Mouse (Mus musculus) cerebellum, adult 2 months (tissue): ENCODE measurements at regions not wholly inside any gene's neighbourhood (a gene's known extent, or its start where the extent isn't known, plus 50 kb on each side); places are given as distances from the start of the nearest gene placed in this dataset.
A peak's percentile ranks its signal among the peaks of the same experiment; 100 is the strongest.

ENCODE experiments used
- DNase-seq, 2 experiments: peaks; one replicate each; pipeline ENCODE4 v3.0.0; 2021
- H3K27ac ChIP-seq: fragments of 200-500 bp; 2 replicates; pipeline ENCODE4 v1.5.1; 2012; ENCODE audit warnings: low read length, control low read depth, inconsistent platforms; ENCODE audit not compliant: insufficient read depth
- H3K27me3 ChIP-seq: fragments of 200-500 bp; 2 replicates; pipeline ENCODE4 v1.6.1; 2012; ENCODE audit warnings: inconsistent platforms, mild to moderate bottlenecking, low read length, moderate library complexity; ENCODE audit not compliant: control insufficient read depth, insufficient read depth
- H3K4me1 ChIP-seq: fragments of 200-500 bp; 2 replicates; pipeline ENCODE4 v1.6.1; 2011; ENCODE audit warnings: low read length; ENCODE audit not compliant: control insufficient read depth, insufficient read depth
- H3K4me3 ChIP-seq: fragments of 200-500 bp; replicated peaks from 2 replicates; pipeline ENCODE3; 2011; ENCODE audit warnings: mild to moderate bottlenecking, low read depth, low read length, control low read depth; ENCODE audit not compliant: insufficient read depth
- CTCF ChIP-seq: fragments of 200-500 bp; IDR thresholded peaks from 2 replicates; pipeline ENCODE4 v1.5.1; 2011; ENCODE audit warnings: low read depth, mild to moderate bottlenecking, control low read depth, low read length, moderate library complexity, borderline replicate concordance; ENCODE audit not compliant: insufficient read depth
- POLR2A ChIP-seq: fragments of 200-500 bp; IDR thresholded peaks from 2 replicates; pipeline ENCODE4 v1.6.1; 2011; ENCODE audit warnings: low read length, control low read depth, borderline replicate concordance; ENCODE audit not compliant: insufficient read depth
- WGBS: fragments of 180-500 bp; shearing (Covaris S2); methylation state at CpG from one replicate; pipeline ENCODE4 v1.1.7; 2018; 5-methylcytosine and 5-hydroxymethylcytosine counted together

DNA sequence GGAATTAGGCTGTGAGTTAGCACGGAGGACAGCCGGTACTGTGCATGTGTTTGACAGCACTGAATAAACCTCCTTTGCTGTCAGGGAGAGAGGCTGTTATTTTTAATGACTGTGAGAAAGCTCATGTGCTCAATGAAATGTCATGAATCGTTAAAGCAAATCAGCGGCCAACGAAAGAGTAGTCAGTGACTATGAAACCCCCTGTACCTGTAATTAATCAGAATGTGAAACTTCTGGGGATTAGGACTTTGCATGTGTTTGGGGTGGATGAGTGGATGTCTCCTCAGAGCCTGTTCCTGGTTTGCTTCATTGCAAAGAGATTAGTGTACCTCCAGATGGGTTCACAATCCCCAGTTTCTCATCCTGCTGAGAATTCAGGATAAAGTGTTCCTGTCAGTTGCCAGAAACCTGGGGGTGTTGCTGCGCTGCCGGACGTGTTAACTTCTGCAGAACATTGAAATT, 572.2 kb upstream of the Frg1 start:
- no peaks in the 10 kb centered on the region for H3K27me3 ChIP-seq
- no peak for TF ChIP-seq POLR2A
- TF ChIP-seq CTCF, result no peak
- H3K4me3 ChIP-seq, result no peak overlapping the region
- DNase-seq, result peak; percentile 8 to 25
- whole genome bisulfite sequencing, result 21% methylated on average over 8 of the region's 8 CpGs
- no peaks in the 10 kb centered on the region for H3K4me1 ChIP-seq
- no peak overlapping the region for H3K27ac ChIP-seq

DNA sequence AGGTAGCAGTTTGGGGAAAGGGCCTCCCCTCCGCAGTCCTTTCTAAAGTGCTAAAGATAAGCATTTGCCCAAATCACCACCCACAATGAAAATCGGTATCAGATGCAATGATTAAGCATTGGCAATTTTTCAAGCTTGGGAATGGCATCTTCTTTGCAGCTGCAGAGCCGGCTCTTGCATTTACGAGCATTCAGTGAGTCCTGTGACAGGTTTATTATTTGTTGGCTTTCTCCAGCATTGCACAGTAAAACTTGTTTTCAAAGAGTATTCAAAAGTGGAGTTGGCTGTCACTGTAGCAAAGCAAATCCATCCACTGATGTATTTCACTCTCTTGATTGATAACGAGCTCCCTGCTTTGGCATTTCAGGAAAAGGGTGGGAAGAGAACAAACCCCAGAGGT, 571.3 kb upstream of the Frg1 start:
- no peaks in the 10 kb centered on the region for H3K4me1 ChIP-seq
- H3K27ac ChIP-seq, result no peak overlapping the region
- H3K4me3 ChIP-seq, result no peak overlapping the region
- DNase-seq, result no peak
- no peaks in the 10 kb centered on the region for H3K27me3 ChIP-seq
- TF ChIP-seq POLR2A (no peak), CTCF (no peak)
- 75% methylated on average over 5 of the region's 5 CpGs for WGBS

DNA sequence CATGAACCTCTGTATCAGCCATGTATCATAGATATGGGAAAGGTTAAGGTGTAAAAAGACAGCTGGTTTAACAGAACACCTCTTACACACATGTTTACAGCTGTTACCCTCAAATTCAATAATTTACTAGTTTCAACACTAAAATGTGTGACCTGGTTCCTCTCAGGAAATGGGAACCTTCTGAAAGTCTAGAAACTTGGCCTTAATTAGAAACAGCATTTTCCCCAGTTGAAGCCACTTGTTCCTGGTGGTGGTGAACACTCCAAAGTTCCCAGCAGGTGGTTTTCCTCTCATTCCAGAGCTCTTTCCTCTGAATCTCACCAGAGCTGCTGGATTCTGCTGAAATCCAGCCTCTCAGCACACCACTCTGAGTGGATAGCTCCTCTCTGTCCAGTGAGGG, 570.5 kb upstream of the Frg1 start:
- Histone ChIP-seq H3K4me1 (no peaks in the 10 kb centered on the region), H3K4me3 (no peak overlapping the region), H3K27ac (no peak overlapping the region), H3K27me3 (no peaks in the 10 kb centered on the region)
- DNase-seq, result no peak
- no peak for TF ChIP-seq POLR2A
- no peak for TF ChIP-seq CTCF

DNA sequence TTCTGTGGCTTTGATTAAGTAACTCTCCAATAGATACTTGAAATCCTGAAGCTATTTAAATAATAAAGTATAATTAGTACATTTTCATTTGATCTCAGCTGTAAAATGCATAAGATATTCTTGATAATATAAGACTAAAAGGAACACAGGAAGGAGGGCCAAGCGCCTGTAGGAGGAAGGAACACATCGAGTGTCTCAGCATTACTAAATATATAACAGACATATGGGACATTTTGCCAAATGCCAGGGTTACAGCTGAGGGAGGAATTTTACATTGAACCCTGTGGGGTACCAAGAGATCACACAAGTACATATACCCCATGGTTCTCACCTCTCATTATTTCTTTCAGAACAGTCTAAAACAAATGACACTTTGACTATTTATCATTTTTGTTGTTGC, 555.5 kb upstream of the Frg1 start:
- Histone ChIP-seq H3K4me3 (no peak overlapping the region), H3K27me3 (no peaks in the 10 kb centered on the region), H3K27ac (no peak overlapping the region), H3K4me1 (no peaks in the 10 kb centered on the region)
- TF ChIP-seq CTCF (no peak), POLR2A (no peak)
- DNase-seq, result no peak
- 65% methylated on average over 2 of the region's 2 CpGs for WGBS

DNA sequence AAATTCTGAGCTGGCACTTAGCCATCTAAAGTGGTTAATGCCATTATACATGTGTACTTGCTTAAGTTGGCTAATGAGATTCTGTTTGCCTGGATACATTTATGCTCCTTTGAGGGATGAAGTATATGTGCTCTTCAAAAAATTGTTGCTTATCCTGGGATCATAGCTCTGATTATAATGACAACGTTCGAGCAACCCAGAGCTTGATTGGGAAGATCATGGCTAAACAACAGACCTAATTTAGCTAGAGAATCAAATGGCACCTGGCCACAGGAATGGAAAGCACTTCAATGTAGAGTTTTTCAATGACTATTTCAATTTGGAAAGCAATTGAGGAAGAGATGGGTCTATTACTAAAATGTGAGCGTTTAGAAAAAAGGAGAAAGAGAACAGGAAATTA, 553.7 kb upstream of the Frg1 start:
- 50% methylated on average over 3 of the region's 3 CpGs for WGBS
- H3K4me3 ChIP-seq, result no peak overlapping the region
- no peak for DNase-seq
- no peaks in the 10 kb centered on the region for H3K27me3 ChIP-seq
- no peaks in the 10 kb centered on the region for H3K4me1 ChIP-seq
- no peak overlapping the region for H3K27ac ChIP-seq
- no peak for TF ChIP-seq CTCF
- no peak for TF ChIP-seq POLR2A

DNA sequence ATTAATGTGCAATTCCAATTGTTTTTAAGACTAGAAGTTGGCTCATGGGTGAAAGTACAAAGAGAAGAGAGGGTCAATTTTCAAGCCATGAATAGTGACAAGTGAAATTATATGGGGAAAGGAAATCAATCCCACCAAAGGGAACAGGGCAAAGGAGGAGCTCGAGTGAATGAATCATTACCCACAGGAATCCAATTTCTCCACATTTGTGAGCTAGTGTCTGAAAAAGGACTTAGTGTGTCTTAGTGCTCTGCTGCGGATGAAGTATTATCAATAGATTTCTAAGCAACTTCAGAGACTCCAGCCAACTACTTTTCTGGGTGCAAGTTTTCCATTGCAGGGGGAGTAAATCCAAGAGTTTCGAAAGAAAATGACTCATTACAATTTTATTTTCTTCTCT, 552.5 kb upstream of the Frg1 start:
- Histone ChIP-seq H3K27me3 (no peaks in the 10 kb centered on the region), H3K27ac (no peak overlapping the region), H3K4me1 (no peaks in the 10 kb centered on the region), H3K4me3 (no peak overlapping the region)
- TF ChIP-seq POLR2A, result no peak
- no peak for TF ChIP-seq CTCF
- WGBS, result 91% methylated on average over 3 of the region's 3 CpGs
- DNase-seq, result no peak

DNA sequence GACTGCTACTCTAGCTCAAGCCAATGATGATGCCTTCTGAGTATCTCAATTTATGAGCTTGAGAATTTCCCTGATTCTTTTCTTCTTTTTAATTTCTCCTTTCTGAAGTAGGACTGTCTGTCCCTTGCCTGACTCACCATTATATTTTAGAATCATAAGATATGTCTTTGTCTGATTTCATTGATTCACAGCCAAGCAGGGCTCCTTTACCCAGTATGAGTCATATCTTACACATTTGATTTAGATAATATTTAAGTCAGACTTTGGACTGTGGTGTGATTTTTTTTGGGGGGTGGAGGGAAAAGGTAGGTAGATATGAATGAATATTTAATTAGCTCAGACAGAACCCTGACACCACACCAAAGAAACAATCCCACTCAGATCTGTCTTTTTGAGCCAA, 547.2 kb upstream of the Frg1 start:
- Histone ChIP-seq H3K27ac (no peak overlapping the region), H3K4me1 (no peaks in the 10 kb centered on the region), H3K27me3 (no peaks in the 10 kb centered on the region), H3K4me3 (no peak overlapping the region)
- TF ChIP-seq CTCF, result no peak
- no peak for TF ChIP-seq POLR2A
- no peak for DNase-seq

DNA sequence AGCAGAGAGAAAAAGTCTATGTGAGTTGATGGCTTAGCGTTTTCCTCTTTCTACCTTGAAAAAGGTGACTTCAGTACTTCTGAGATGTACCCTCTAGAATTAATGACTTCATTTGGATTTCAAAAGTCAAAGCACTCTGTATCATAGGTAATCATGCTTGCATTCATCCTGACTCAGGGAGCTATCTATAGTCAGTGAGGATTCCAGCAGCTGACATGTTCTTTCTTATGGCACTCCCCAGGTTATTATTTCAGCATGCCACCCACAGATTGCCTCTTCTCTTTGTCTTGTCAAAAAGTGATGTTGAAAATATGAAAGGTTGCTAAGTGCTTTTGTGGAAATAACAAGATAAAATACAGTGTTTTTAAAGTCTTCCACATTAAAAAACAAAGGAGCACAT, 540.0 kb upstream of the Frg1 start:
- no peaks in the 10 kb centered on the region for H3K4me1 ChIP-seq
- H3K27me3 ChIP-seq, result no peaks in the 10 kb centered on the region
- 100% methylated on average over 1 of the region's 1 CpGs for WGBS
- no peak for DNase-seq
- no peak overlapping the region for H3K4me3 ChIP-seq
- no peak for TF ChIP-seq POLR2A
- no peak for TF ChIP-seq CTCF
- no peak overlapping the region for H3K27ac ChIP-seq
